Mouse (Mus musculus): ENCODE measurements around the gene Rab15.

The Rab15 gene

GRCm38 (mm10) chr12:76778305-76779083, 44.2 kb downstream of the Rab15 start:
- DNase-seq (ENCODE audit: low spot score in 2 of 2), result no peak

- DNase-seq (ENCODE audit: low spot score in 2 of 2), result no peak
These were observed 44.9 kb downstream of the Rab15 start for GRCm38 (mm10) chr12:76777845-76778244.

GRCm38 (mm10) chr12:76776898-76777297, 45.8 kb downstream of the Rab15 start:
- no peak for DNase-seq (ENCODE audit: low spot score in 2 of 2)

GRCm38 (mm10) chr12:76775132-76775531, 47.6 kb downstream of the Rab15 start:
- no peak for DNase-seq (ENCODE audit: low spot score in 2 of 2)

GRCm38 (mm10) chr12:76774652-76775051, 48.1 kb downstream of the Rab15 start:
- no peak for DNase-seq (ENCODE audit: low spot score in 2 of 2)

- DNase-seq (ENCODE audit: low spot score in 2 of 2), result no peak
These were observed 51.2 kb downstream of the Rab15 start for GRCm38 (mm10) chr12:76771540-76771939.

- DNase-seq (ENCODE audit: low spot score in 2 of 2), result no peak
These were observed 51.7 kb downstream of the Rab15 start for GRCm38 (mm10) chr12:76770841-76771500.

- peak in 1 of 2 experiments; percentile 23 for DNase-seq (ENCODE audit: low spot score in 2 of 2)
These were observed 56.6 kb downstream of the Rab15 start for GRCm38 (mm10) chr12:76765901-76766630.

GRCm38 (mm10) chr12:76765354-76765851, 57.3 kb downstream of the Rab15 start, which contains the start of the genes Churc1 and Fntb:
TSS of gene Churc1 (plus strand) at chr12:76765538.
TSS of gene Fntb (plus strand) at chr12:76765589.
- DNase-seq (ENCODE audit: low spot score in 2 of 2), result peak; percentile 93 to 98

GRCm38 (mm10) chr12:76752652-76753318, 69.9 kb downstream of the Rab15 start:
- peak; percentile 42 to 72 for DNase-seq (ENCODE audit: low spot score in 2 of 2)

GRCm38 (mm10) chr12:76750866-76751459, 71.7 kb downstream of the Rab15 start:
- DNase-seq (ENCODE audit: low spot score in 2 of 2), result no peak
